Mouse (Mus musculus) neural tube, embryonic 13.5 days (tissue): ENCODE measurements around the gene Hoxa2. TPM values are rescaled to one million over a fixed set of nuclear protein-coding genes. Genes with fewer than 3 reads are reported as not detected.

Experiments
- ATAC-seq: fragments of 200-750 bp; cut with Nextera tagmentation; 2 replicates; pipeline ENCODE4 v1.8.0; 2017; ENCODE audit warnings: low read depth, mild to moderate bottlenecking, moderate TSS enrichment, moderate library complexity
- H3K27ac ChIP-seq: fragments of 300-500 bp; sonication (generic); replicated peaks from 2 replicates; pipeline ENCODE4 v1.5.1; 2015; ENCODE audit warnings: moderate library complexity, mild to moderate bottlenecking, inconsistent platforms
- H3K27me3 ChIP-seq: fragments of 300-500 bp; sonication (generic); 2 replicates; pipeline ENCODE4 v1.6.1; 2015; ENCODE audit warnings: mild to moderate bottlenecking, inconsistent platforms
- H3K36me3 ChIP-seq: fragments of 300-500 bp; sonication (generic); 2 replicates; pipeline ENCODE4 v1.6.1; 2015; ENCODE audit warnings: mild to moderate bottlenecking, inconsistent platforms
- H3K4me1 ChIP-seq: fragments of 300-500 bp; sonication (generic); replicated peaks from 2 replicates; pipeline ENCODE4 v1.6.1; 2015; ENCODE audit warnings: inconsistent platforms
- H3K4me2 ChIP-seq: fragments of 300-500 bp; sonication (generic); 2 replicates; pipeline ENCODE4 v1.6.1; 2015; ENCODE audit warnings: inconsistent platforms, mild to moderate bottlenecking, moderate library complexity
- H3K4me3 ChIP-seq: fragments of 300-500 bp; sonication (generic); 2 replicates; pipeline ENCODE4 v1.5.1; 2015; ENCODE audit warnings: mild to moderate bottlenecking, inconsistent platforms
- H3K9ac ChIP-seq: fragments of 300-500 bp; sonication (generic); 2 replicates; pipeline ENCODE4 v1.6.1; 2015; ENCODE audit warnings: moderate library complexity, mild to moderate bottlenecking, inconsistent platforms
- H3K9me3 ChIP-seq: fragments of 300-500 bp; sonication (generic); 2 replicates; pipeline ENCODE4 v1.6.1; 2016; ENCODE audit warnings: inconsistent platforms
- WGBS: fragments of 180-500 bp; shearing (Covaris S2); methylation state at CpG from one replicate; pipeline ENCODE4 v1.1.7; 2015; 5-methylcytosine and 5-hydroxymethylcytosine counted together
- polyA plus RNA-seq: library from polyadenylated mRNA; unstranded; fragments of >200 nt; fragmentation: Nextera tagmentation; extraction: Ambion mirVana; gene quantifications from 2 replicates; pipeline ENCODE4 v1.2.1, GENCODE M21; 2015

Gene Hoxa2
- polyA plus RNA-seq, 1 experiment from 2014 or later = 11.9 TPM

- Histone ChIP-seq H3K4me2 (peak overlapping the region; percentile 48), H3K9me3 (no peaks in the 10 kb centered on the region), H3K4me1 (peaks cover 100% of the 10 kb centered on the region), H3K4me3 (no peak overlapping the region), H3K36me3 (peaks cover 8% of the 10 kb centered on the region), H3K27me3 (no peaks in the 10 kb centered on the region), H3K9ac (peak overlapping the region; percentile 60), H3K27ac (peak overlapping the region; percentile 82)
- WGBS = 13% methylated on average over 10 of the region's 10 CpGs
- ATAC-seq = no peak
Observed at GRCm38 (mm10) chr6:52183311-52184080, 18.9 kb upstream of the Hoxa2 start.

DNA sequence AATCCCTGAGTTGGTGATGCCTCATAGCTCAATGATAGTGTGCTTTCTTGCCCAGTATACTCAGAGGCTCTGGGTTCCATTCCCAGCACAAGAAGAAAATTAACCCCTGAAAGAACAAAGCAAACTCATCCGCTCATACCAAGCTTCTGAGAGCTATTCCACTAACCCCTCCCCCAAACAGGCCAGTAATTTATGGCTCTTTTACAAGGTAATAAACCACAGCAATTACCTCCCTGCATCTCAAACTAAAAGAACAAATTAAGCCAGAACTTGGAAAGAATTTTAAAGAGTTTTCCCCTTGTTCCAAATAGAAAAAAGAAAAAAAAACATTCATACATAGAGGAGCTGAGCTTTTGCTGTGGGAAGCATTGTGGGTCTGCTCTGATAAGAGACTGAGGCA, 18.2 kb upstream of the Hoxa2 start:
- WGBS = 14% methylated on average over 1 of the region's 1 CpGs
- peaks cover 100% of the 10 kb centered on the region for H3K4me1 ChIP-seq
- peaks cover 8% of the 10 kb centered on the region for H3K36me3 ChIP-seq
- no peaks in the 10 kb centered on the region for H3K9me3 ChIP-seq
- H3K27ac ChIP-seq = peak overlapping the region; percentile 82
- no peak for ATAC-seq
- H3K27me3 ChIP-seq = no peaks in the 10 kb centered on the region
- peak overlapping the region; percentile 48 for H3K4me2 ChIP-seq
- 0 out of 2 replicates have a peak overlapping the region, but pooled peaks have one; percentile 60 for H3K9ac ChIP-seq
- no peak overlapping the region for H3K4me3 ChIP-seq

- Histone ChIP-seq H3K36me3 (peaks cover 8% of the 10 kb centered on the region), H3K4me1 (peaks cover 100% of the 10 kb centered on the region), H3K9ac (0 out of 2 replicates have a peak overlapping the region, but pooled peaks have one; percentile 95), H3K27ac (no peak overlapping the region; the same call in 1 of the 2 replicates), H3K4me3 (no peak overlapping the region), H3K9me3 (no peaks in the 10 kb centered on the region), H3K27me3 (no peaks in the 10 kb centered on the region), H3K4me2 (peak overlapping the region; percentile 75)
- WGBS = 11% methylated on average over 2 of the region's 2 CpGs
- ATAC-seq = no peak
Observed at GRCm38 (mm10) chr6:52182030-52182429, 17.4 kb upstream of the Hoxa2 start.

- peak overlapping the region; percentile 97 for H3K27ac ChIP-seq
- WGBS = 22% methylated on average over 3 of the region's 3 CpGs
- no peak for ATAC-seq
- H3K9me3 ChIP-seq = no peaks in the 10 kb centered on the region
- H3K4me1 ChIP-seq = peaks cover 100% of the 10 kb centered on the region
- peak overlapping the region; percentile 75 for H3K4me2 ChIP-seq
- H3K36me3 ChIP-seq = peaks cover 4% of the 10 kb centered on the region
- H3K9ac ChIP-seq = peak overlapping the region; percentile 95
- H3K27me3 ChIP-seq = no peaks in the 10 kb centered on the region
- peak overlapping the region; percentile 54 for H3K4me3 ChIP-seq
Observed at GRCm38 (mm10) chr6:52180726-52181125, 16.1 kb upstream of the Hoxa2 start.

- peak overlapping the region; percentile 54 for H3K4me3 ChIP-seq
- peaks cover 4% of the 10 kb centered on the region for H3K36me3 ChIP-seq
- no peak for ATAC-seq
- H3K4me1 ChIP-seq = peaks cover 100% of the 10 kb centered on the region
- H3K9me3 ChIP-seq = no peaks in the 10 kb centered on the region
- H3K27ac ChIP-seq = peak overlapping the region; percentile 97
- peak overlapping the region; percentile 95 for H3K9ac ChIP-seq
- H3K4me2 ChIP-seq = peak overlapping the region; percentile 75
- WGBS = 5% methylated on average over 11 of the region's 11 CpGs
- H3K27me3 ChIP-seq = no peaks in the 10 kb centered on the region
Observed at GRCm38 (mm10) chr6:52180213-52180710, 15.6 kb upstream of the Hoxa2 start.

- Histone ChIP-seq H3K36me3 (peaks cover 4% of the 10 kb centered on the region), H3K27ac (peak overlapping the region; percentile 97), H3K27me3 (no peaks in the 10 kb centered on the region), H3K4me3 (peak overlapping the region; percentile 54), H3K9ac (peak overlapping the region; percentile 95), H3K4me2 (peak overlapping the region; percentile 75), H3K4me1 (peaks cover 100% of the 10 kb centered on the region), H3K9me3 (no peaks in the 10 kb centered on the region)
- WGBS = 2% methylated on average over 10 of the region's 10 CpGs
- ATAC-seq = no peak
Observed at GRCm38 (mm10) chr6:52179690-52180089, 15.1 kb upstream of the Hoxa2 start.

GRCm38 (mm10) chr6:52178918-52179665, 14.5 kb upstream of the Hoxa2 start:
- no peaks in the 10 kb centered on the region for H3K9me3 ChIP-seq
- peak overlapping the region; percentile 97 for H3K27ac ChIP-seq
- H3K4me3 ChIP-seq = peak overlapping the region; percentile 54
- no peak for ATAC-seq
- H3K36me3 ChIP-seq = peaks cover 4% of the 10 kb centered on the region
- no peaks in the 10 kb centered on the region for H3K27me3 ChIP-seq
- H3K9ac ChIP-seq = peak overlapping the region; percentile 95
- 4% methylated on average over 4 of the region's 4 CpGs for WGBS
- peak overlapping the region; percentile 75 for H3K4me2 ChIP-seq
- H3K4me1 ChIP-seq = peaks cover 98% of the 10 kb centered on the region

DNA sequence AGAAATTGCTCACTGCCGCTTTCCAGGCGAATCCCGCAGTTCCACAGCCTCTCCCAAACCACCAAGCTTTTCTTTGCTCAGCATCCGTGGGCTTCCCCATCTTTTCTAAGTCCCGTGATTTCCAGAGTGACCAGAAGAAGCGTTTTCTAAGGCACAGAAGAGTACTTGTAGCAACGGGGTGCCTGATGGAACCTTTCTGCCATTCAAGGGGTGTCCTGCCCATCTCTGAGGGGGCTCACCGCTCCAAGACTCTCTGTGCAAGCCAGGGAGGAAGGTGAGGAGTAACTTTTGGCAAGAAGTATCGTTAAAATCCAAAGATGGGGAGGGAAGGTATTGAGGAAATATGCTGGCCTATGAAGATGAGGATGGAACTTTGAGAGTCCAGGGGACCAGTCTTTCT, 13.2 kb upstream of the Hoxa2 start:
- peaks cover 4% of the 10 kb centered on the region for H3K36me3 ChIP-seq
- WGBS = 2% methylated on average over 9 of the region's 9 CpGs
- H3K27me3 ChIP-seq = no peaks in the 10 kb centered on the region
- no peaks in the 10 kb centered on the region for H3K9me3 ChIP-seq
- ATAC-seq = no peak
- peak overlapping the region; percentile 95 for H3K9ac ChIP-seq
- peak overlapping the region; percentile 97 for H3K27ac ChIP-seq
- H3K4me2 ChIP-seq = peak overlapping the region; percentile 75
- peaks cover 98% of the 10 kb centered on the region for H3K4me1 ChIP-seq
- peak overlapping the region; percentile 54 for H3K4me3 ChIP-seq

GRCm38 (mm10) chr6:52177061-52177735, 12.6 kb upstream of the Hoxa2 start, which contains the start of gene 5730596B20Rik:
5730596B20Rik (plus strand) TSS chr6:52177498.
- Histone ChIP-seq H3K27ac (peak within 1 kb of the TSS; percentile 97), H3K27me3 (no peaks in the 10 kb centered on the region), H3K4me2 (peak within 1 kb of the TSS; percentile 75), H3K9ac (peak within 1 kb of the TSS; percentile 95), H3K36me3 (peaks cover 5% of the 10 kb centered on the region), H3K9me3 (no peaks in the 10 kb centered on the region), H3K4me1 (peaks cover 98% of the 10 kb centered on the region), H3K4me3 (peak within 1 kb of the TSS; percentile 54)
- no peak for ATAC-seq
- WGBS = 2% methylated on average over 36 of the region's 36 CpGs

- no peaks in the 10 kb centered on the region for H3K27me3 ChIP-seq
- H3K4me3 ChIP-seq = peak overlapping the region; percentile 54
- H3K4me1 ChIP-seq = peaks cover 98% of the 10 kb centered on the region
- no peak for ATAC-seq
- peak overlapping the region; percentile 75 for H3K4me2 ChIP-seq
- H3K9ac ChIP-seq = peak overlapping the region; percentile 95
- peaks cover 7% of the 10 kb centered on the region; the same call in 1 of the 2 replicates for H3K36me3 ChIP-seq
- no peaks in the 10 kb centered on the region for H3K9me3 ChIP-seq
- 1% methylated on average over 6 of the region's 6 CpGs for WGBS
- peak overlapping the region; percentile 97 for H3K27ac ChIP-seq
Observed at GRCm38 (mm10) chr6:52176391-52176790, 11.8 kb upstream of the Hoxa2 start.

DNA sequence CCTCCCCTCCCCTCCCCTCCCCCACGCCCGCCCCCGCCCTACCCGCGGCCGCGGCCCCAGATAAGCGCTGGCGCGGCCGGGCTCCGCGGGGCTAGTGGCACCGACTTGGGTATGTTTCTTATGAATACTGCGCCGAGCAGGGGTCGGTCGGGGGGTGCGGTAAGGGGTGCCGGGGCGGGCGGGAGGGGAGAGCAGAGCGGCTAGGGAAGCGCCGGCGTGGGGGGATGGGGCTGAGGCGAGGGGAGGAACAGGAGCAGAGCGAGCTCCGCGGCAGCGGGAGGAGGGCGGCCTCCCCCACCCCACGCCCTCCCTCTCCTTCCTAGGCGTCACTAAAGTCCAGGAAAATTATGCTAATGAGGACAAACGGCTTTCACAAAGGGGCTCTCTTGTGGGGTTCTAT, 11.2 kb upstream of the Hoxa2 start:
- ATAC-seq = peak; percentile 20
- Histone ChIP-seq H3K27ac (peak overlapping the region; percentile 97), H3K27me3 (no peaks in the 10 kb centered on the region), H3K9me3 (no peaks in the 10 kb centered on the region), H3K4me2 (peak overlapping the region; percentile 75), H3K4me3 (peak overlapping the region; percentile 54), H3K4me1 (peaks cover 98% of the 10 kb centered on the region), H3K9ac (peak overlapping the region; percentile 95), H3K36me3 (peaks cover 13% of the 10 kb centered on the region)
- WGBS = 0% methylated on average over 6 of the region's 35 CpGs
